Mouse (Mus musculus): ENCODE data around the gene Stk24.

DNA sequence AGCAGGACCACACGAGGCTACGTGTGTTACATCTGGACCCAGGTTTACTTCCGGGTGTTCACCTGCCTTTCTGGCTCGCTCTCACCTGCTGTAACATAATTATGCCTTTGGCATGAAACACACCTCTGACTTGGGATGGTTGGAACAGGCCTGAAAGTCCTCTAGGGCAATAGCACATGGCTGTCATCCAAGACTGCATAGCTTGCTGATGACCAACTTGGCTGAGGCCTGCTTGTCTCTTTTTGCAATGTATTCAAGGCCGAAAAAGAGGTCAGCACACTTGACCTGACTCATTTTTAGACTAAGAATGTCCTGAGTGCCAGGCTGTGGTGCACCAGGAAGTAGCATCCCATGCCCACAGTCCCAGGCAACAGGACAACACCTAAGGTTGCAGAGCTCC, 12.1 kb upstream of the Stk24 start:
- TF ChIP-seq CTCF (IDR thresholded peaks at IDR 0.05; ENCODE audit: low read depth) (no peak), EP300 (optimal IDR thresholded peaks at IDR 0.05) (no peak)

Measured in stomach, postnatal 0 days (tissue).